Mouse (Mus musculus) gastrocnemius, postnatal 4 days (tissue): ENCODE measurements around the gene Plch2. TPM values are rescaled to one million over a fixed set of nuclear protein-coding genes. Genes with fewer than 3 reads are reported as not detected.

ENCODE experiments used
- DNase-seq, 2 experiments: peaks; one replicate each; pipeline ENCODE4 v3.0.0; 2021 to 2022; ENCODE audit warnings: low spot score in 2 of 2, mixed read lengths in 2 of 2
- total RNA-seq, 2 experiments: library from RNA; stranded (reverse); gene quantifications; 2 replicates each; pipeline ENCODE4 v1.2.3; 2021

Gene Plch2
- total RNA-seq, 2 experiments from 2014 or later = 0.15 to 0.29 TPM

DNA sequence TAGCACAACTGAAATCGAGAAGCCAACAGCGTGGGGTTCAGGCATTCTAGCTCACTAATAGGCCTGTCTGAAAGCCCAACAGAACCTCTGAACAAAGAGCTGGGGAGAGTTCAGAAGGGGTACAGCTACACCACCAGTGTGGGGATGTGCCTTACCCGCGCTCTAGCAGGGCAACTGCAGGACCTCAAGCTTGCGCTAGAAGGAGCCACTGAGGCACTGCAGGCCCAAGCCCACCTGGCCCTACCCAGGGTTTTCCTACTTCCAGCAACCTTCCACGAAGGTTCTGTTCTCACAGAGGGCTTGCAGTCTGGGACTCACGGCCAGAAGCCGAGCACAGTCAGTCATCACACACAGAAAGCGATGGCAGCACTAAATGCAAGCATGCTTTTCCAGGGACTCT lies 18.6 kb upstream of the Plch2 start:
- DNase-seq = no peak

DNA sequence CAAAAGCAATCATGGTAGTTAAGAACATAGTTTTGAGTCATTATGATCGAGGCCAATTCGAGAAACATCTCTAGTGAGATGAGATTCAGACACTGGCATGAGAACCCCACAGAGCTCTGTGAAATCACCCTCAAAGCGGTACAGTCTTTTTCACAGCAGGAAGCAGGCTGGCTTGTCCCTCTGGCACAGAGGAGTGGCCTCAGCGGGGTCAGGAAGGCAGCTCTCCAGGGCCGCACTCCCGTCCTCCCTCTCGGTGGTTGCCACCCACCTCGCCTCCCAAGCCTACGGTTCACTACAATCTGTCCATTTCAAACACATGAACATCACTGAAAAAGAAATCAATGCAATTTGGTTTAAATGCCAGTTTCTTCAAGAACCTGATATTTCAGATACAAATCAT lies 17.8 kb upstream of the Plch2 start:
- DNase-seq = no peak

DNA sequence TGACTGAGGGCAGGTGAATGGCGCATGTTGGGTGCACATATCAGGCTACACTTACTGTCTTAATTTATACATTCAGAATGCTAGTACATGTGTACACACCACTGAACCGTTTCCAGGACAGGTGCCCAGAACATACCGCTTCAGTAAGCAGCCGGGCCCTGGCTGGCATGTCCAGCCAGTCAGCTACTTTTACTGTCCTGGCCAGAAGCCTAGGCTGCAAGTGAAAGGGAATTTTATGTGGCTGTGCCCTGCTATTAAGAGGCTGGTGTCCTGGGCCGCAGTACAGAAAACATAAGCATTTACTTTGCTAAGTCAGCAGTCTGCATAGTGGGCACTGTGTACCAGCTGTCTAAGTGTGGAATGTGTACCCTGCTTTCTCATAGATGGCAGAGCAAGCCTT lies 14.3 kb upstream of the Plch2 start:
- DNase-seq = no peak

DNA sequence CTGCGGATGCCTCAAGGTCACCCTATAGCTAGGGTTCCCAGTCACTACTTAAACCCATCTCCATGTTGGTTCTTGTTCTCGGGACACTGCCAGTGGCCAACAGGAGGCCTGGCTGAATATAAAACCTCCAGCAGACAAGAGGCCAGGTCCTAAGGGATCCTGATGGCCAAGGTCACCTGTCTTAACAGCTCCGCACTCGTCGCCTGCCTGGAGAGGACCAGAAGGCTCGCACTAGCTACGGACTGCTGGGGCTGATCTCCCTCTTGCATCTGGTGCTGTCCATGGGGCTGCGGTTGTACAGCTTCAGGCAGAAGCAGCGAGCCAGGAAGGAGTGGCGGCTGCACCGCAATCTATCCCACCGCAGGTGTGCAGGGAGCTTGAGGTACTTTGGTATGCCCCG lies 13.6 kb upstream of the Plch2 start:
- no peak for DNase-seq

DNA sequence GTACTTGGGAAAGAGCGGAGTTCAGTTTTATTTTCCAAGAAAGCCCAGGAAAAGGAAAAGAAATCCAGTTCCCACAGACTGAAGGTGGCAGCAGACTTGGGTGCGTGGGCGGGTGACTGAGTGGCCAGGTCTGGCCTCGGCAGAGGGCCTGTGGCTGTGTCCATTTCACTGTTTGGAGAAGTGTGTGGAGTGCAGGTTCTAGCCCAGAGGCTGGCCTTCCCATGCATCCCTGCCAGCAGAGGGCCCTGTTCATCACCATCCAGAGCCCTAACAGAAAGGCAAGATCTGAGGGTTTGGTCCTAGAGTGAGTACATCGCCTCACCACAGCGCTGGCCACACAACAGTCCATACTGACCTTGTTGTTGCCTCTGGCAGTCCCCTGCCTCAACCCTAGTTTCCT lies 12.6 kb upstream of the Plch2 start:
- no peak for DNase-seq

DNA sequence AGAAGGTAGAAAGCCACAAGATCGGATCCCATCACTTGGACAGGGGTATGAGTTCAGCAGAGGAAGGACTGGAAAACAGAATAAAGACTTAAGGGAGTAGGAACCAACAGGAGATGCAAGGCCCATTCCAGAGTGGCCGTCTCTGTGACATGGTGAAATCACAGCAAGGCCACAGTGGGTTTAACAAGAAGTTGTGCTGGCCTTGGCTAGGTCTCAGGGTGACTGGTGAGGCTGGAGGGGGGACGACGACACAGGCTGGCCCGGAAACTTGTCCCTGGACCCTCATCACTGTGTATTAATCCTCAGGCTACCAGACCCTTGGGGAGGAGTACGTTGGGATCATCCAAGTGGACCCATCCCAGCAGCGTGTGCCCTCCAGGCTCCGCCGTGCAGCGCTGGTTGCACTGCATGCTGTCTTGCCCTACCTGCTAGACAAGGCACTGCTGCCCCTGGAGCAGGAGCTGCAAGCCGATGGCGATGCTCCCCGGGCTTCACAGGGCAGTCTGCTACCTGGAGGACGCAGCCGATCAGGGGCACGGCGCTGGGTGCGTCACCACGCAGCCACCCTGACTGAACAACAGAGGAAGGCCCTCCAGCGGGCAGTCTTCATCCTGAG lies 11.9 kb upstream of the Plch2 start:
- no peak for DNase-seq

DNA sequence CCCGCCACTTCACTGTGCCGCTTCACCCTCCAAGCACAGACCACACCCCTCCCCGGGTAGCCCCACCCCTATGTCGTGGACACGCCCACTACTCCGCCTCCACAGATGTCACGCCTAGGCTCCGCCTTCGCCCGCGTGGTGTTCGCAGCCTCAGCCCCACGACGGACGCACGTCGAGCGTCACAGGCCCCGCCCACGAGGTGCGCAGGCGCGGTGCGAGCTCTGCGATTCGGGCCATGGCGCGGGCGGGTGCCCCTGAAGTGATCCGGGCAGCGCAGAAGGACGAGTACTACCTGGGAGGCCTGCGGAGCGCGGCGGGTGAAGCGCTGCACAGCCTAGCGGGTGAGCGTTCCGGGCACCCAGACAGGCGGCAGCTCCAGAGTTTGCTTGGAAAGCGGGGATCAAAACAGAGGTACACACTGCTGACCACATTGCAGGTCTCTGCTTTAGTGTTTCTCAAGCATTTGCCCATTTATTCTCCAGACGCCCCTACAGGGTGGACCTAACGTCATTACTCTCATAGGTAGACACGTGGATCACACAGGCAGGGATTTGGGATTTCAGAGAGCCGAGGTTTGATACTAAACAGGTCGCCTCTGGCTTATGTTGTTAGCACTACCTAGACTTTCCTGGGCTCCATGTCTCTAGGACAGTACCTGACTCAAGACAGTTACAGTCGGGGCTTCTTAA lies 10.4 kb upstream of the Plch2 start, which contains the start of gene Pex10:
Gene Pex10 (plus strand): TSS at position 183 of the 689 bp plus-strand sequence.
- peak; percentile 96 to 97 for DNase-seq

DNA sequence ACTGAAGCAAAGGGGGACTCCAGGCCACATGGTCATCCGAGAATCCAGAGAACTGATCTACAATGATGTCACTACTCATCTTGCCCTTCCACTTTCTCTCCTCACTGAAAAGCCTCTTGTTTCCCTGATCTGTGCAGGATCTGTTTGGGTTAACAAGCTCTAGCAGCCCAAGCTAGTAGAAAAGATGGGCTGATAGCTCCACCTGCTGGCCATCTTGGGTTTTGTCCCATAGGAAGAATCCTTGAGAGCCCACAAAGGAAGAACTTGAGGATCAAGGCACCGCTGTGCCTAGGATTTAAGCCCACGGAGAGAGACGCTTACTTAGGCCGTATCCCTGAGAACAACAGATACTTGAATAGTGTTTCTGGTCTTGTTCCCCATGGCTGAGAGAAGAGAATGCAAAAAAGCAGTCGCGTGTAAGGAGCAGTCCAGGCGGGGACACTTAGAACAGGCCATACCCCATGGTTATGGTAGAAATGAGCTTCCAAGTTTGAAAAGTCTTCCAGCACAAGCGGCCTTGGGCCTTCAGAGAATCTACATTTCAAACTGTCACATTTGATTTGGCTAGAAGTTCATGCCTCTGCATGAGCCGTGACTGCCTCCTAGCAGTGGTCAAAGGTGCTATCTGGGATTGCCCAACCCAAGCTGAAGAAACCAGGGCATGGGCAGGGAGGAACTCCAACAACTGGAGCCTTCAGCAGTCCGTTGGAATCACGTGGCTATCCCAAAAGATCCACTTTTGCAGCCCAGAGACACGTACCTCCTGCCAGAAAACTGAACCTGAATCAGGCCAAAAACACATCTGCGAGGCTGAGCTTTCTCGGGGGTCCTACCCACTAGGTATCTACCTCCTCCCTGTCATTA lies 9.6 kb upstream of the Plch2 start:
- DNase-seq = peak; percentile 68 to 85

DNA sequence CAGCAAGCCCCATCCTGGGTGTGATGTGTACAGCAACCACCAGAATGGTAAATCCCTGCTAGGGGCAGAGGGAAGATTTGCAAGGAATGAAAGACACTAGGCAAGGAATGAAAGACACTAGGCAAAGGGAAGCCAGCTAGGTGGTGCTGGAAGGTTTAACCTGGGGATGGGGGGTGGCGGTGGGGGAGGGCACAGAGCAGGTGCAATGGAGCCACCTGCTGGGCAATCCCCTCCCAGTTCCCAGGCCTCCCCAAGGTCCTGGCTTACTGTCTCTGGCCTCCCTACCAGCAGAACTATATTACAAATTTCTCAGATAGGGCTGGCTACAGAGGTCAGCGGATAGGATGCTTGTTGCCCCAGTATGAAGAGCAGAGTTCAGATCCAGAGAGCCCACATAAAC lies 7.9 kb upstream of the Plch2 start:
- no peak for DNase-seq

DNA sequence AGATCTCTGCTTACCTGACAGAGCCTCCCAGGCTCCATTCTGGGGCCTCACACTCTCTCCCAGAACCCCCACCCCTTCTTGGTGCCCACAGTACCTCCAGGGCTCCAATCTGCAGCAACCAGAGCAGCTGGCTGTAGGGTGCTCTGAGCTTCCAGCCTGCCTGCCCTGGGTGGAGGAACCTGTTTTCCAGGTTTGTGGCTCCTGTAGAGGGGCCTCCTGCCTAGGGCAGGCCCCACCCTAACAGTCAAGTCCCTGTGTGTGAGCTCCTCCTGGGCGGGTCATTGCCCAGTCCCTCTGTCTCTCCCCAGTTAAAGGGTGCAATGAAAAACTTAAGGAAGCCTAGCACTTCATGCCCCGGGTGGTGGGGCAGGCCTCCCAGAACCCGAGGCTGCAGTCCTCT lies 7.3 kb upstream of the Plch2 start:
- DNase-seq = no peak

DNA sequence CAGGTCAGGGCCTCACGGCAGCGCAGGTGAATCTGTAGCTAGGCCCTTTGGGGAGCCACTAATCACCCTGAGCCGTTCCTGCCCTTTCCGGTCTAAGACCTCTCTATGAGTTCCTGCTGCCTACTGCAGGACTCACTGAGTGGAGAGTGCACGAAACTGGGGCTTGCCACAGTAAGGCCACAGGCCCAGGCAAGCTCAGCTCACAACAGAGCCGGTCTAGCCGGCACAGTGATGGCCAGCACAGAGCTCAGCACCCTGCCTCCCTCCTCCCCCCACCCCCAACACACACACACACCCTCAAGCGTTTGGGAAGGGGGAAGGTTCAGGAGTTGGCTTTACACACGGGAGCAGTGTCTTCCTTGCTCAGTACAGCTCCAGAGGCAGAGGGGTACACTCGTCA lies 1.7 kb upstream of the Plch2 start:
- DNase-seq = no peak

DNA sequence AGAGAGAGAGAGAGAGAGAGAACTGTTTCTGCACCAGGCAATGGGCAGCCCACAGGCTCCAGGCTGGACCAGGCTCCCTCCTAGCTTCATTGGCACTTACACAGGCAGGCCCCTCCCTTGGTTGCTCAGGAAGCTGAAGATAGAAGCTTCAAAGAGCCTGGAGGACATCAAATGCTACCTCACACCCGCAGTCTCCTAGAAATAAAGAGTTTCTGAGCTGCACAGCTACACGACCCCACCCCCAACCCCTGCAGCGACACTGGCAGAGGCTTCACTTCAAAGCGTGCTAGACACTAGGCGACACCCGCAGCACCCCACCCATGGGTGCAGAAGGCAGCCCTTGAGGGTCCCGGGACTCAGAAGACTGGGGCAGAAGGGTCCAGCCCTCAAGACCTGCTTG lies 6.5 kb downstream of the Plch2 start:
- DNase-seq = no peak

DNA sequence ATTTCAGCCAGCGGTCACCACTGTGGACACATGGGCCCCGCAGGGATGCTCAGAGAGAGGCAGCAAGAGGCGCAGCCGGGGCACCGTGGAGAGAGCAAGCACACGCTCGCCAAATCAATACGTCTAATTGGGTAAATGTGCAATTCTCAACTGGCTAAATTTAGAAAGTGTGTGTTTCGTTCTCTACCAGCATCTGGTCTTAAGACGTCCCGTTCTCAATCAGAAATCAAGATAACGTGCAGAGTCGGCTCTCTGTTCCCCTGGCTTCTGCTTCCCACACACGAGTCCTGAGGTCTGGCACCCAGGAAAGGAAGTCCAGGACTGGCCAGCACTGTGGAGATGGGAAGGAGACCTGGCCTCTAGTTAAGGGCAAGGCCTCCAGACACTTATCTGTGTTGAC lies 9.9 kb downstream of the Plch2 start:
- DNase-seq = no peak

DNA sequence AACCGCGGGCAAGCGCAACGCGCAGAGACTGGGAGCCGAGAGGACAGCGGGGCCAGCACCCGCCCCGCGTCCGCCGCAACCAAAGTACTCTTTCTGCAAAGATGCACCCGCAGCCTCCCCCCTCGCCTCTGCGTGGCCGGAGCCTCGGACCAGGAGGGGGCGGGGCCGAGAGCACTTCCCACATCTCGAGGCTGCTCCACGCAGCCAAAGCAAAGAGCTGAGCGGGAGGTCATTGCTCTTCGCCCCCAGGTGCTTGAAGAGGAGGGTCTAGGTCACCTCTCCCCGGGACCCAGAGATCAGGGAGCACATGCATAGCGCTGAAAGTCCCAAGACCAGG lies 13.3 kb downstream of the Plch2 start:
- DNase-seq = no peak

DNA sequence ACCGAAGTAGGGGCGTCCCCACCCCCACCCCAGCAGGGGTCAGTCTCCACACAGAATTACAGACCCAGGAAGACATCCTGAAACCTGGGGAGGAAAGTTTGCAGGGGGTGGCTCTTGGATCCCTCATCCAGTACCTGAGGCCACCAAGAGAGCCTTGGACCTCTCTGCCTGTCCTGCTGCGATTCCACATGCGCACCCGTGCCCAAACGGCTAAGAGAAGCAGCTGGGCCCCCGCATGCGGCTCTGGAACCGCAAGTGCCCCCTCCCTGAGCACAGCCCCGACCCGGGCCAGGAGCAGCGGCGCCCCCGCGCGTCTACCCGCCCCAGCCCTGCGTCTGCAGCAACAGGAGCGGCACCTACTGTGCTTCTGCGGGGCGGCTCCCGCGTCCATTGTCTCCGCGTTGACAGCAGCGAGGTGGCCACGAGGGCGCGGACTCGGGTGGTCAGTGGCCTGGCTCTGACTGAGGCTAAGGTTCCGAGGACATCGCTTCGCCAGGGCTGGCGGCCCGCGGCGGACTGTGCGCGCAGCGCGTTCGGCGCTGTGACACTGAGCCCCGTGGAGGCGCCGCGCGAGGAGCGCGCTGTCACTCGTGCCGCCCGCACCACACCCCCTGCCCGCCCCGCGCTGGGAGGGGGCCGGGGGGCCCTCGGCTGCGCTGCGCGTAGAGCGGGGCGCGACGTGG lies 13.8 kb downstream of the Plch2 start:
- DNase-seq = no peak

DNA sequence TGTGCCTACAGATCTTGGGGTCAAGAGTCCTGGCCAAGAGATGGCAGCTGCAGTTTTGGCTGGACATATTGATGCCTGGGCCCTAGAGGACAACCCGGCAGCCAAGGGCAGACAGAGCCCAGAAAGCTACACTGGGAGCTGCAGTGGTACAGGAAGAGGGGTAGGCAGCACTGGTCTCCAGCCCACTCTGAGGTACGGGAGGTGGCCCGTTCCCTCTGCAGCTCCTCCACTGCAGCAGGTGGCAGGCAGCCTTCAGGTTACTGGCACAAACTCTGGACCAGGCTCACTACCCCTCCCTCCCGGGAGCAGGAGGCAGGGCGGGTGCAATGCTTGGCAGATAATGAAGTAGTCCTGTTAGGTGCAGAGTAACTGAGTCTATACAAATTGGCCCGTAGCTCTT lies 15.9 kb downstream of the Plch2 start:
- no peak for DNase-seq

DNA sequence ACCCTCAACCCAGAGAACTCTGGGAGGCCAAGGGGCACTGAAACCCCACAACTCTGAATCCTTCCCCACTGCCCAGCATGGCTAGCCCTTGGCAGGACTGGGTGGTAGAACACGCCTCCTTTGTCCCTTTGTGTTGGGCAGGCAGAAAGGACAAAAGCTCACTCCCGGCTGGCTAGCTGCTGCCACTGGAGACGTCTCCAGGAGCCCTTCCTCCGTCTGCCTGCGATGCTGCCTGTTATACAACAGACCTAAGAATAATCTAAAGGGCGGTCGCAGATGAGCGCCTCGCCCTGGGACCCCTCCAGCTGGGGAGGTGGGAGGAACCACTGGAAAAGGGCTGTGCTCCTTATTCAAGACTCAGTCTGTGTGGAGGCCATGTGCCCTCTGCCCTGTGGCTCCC lies 16.4 kb downstream of the Plch2 start:
- no peak for DNase-seq

DNA sequence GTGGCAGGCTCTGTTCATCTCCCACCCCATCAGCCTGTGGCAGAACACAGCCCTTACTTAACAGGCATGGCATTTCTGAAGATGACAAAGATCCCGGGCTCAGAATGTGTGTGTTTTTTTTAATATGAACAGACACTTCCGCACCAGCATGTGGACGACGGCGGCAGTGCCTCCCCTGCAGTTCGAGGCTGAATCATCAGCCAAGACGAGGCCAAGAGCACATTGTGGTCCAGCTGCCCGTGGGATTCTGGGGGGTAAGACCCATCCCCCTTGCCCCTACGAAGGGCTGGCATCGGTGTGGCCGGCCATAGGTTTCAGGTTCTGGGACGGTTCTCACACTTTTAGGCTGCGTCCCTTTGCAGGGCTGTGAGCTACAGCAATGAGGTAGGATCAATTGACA lies 21.8 kb downstream of the Plch2 start:
- DNase-seq = no peak

DNA sequence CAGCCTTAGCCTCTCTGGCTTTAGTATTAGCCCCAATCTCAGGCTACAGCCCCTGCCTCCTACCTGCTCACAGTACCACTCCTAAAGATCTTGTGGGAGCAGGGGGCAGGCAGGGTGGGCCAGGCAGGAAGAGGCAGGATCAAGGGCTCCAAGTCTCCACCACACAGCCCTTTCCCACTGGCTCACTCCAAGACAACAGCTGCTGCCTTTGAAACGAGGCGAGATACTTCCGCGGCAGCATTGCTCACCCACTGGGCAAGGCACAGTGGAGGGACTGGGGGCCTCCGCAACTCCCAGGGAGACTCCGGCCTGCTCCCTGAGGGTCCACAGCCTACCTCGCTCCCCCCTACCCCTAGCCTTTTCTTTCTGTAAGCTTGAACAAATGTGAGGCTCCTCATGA lies 22.4 kb downstream of the Plch2 start:
- no peak for DNase-seq

DNA sequence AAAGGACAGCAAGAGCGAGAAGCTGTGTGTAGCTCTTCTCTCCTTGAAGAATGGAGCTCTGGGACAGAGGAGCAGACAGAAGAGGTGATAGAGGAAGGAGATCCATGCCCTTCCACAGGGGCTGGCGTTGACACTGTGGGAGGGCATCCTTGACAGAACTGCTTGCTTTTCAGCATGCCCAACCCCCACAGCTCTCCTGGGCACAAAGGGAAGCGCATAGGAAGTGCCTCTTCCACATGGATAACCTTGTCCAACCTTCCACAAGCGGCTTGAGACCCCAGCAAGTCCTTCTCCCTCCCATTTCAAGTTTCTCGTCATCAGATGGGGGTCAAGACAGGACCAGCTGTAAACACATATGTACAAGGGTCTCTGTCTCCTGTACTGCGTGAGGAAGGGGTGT lies 23.5 kb downstream of the Plch2 start:
- no peak for DNase-seq

DNA sequence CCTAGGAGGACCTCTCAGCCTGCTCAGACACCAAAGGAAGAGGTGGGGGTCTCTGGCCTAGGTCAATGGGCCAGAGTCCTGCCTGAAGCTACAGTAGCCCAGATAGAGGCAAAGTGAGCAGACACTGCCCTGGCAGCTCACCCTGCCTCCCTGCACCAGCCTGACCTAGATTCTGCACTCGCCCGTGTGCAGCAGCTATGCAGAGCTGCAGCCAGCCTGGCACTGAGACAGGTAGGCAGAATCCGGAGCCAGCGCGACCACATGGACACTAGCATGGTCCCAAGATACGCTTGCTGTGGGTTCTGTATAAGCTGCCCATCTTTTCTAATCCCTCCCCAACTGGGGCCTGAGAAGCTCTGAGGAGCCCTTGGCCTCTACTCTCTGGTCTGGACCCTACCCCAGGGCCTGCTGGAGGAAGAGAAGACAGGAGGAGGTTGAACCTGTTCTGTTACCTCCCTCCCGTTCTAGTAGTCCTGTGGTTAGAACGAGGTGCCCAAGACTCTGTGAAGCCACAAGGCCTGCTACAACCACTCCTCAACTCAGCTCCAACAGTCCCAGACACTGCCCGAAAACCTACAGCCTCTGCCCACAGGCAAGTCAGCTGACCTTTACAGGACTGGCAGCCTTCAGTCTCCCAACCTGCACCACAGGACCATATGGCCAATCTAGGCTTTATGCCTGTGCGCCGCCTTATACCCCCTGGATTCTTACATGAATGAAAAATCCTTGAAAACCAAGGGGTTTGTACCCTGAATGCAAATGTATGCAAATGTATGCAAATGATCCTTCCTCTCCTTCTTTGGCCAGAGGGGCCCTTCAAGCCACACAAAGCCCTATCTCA lies 32.2 kb downstream of the Plch2 start:
- no peak for DNase-seq
